Mouse (Mus musculus): ENCODE results near the gene 1700049E17Rik1. TPM values are rescaled to one million over a fixed set of nuclear protein-coding genes. Genes with fewer than 3 reads are reported as not detected.

Gene 1700049E17Rik1
- not detected in 2 replicates for polyA plus RNA-seq (2015; fragmentation: Nextera tagmentation; extraction: Ambion mirVana)

DNA sequence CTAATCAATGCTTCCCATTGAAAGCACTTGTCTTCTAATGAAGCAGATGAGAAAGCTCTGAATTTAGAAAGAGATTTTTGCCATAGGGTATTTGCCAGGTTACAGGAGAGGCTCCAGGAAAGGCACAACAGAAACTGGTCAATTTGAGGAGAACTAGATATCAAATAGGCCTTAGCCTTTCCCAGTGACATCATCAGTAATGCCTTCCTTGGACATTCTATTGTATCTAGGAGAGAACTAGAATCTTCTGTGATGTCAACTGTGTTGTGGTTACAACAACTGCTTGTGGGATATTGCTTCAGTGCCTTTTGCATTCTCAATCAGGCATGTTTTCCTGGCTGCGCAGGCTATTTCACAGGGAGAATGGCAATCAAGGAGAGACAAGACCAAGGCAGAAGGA lies at the start of gene 1700049E17Rik1:
TSS of gene 1700049E17Rik1 (plus strand) at position 301 of the 400 bp plus-strand sequence.

DNA sequence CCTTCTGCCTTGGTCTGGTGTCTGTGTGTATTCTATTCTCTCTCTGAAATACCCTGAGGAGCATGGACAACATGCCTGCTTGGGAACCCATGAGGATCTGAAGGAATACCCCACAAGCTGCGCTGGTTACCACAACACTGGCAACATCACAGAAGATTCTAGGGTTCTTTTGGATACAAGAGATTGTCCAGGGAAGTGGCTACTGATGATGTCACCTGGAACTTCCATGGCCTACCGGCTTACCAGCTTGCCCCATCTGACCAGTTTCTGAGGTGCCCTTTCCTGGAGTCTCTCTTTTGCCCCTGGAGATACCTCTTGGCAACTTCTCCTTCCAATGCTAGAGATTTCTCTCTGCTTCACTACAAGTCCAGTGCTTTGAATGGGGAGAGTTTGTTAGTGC lies 17.6 kb upstream of the 1700049E17Rik1 start, which contains the start of gene Gm7980:
TSS of gene Gm7980 (minus strand) at position 101 of the 400 bp plus-strand sequence.

DNA sequence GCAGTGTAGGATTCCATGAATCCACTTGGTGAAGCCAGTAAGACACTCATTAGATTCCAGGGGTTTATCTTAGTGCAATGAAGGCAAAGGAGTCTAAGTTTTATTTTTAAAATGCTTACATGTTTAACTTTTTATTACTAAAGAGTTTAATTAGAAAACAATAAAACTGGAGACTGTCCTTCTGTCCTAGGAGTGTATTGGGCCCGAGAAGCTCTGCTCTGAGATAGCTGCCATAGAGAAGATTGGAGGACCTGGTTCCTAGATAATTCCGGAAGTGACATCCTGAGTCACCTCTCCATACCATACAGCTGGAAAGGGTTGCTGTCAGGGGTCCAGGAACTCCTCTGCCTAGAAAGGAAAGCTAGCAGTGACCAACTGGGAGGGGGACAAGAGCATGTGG lies 18.9 kb downstream of the 1700049E17Rik1 start, which contains the start of gene 1700024B05Rik:
TSS of gene 1700024B05Rik (plus strand) at position 301 of the 400 bp plus-strand sequence.

DNA sequence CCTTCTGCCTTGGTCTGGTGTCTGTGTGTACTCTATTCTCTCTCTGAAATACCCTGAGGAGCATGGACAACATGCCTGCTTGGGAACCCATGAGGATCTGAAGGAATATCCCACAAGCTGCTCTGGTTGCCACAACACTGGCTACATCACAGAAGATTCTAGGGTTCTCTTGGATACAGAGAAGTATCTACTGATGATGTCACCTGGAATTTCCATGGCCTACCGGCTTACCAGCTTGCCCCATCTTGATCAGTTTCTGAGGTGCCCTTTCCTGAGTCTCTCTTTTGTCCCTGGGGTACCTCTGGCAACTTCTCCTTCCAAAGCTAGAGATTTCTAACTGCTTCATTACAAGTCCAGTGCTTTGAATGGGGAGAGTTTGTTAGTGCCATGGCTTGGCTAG lies 43.1 kb downstream of the 1700049E17Rik1 start, which contains the start of gene Gm6401:
TSS of gene Gm6401 (minus strand) at position 101 of the 400 bp plus-strand sequence.

Other genes with a start within 250 kb of the 1700049E17Rik1 start
- gene Gm8068, start 223.1 kb upstream of the 1700049E17Rik1 start, polyA plus RNA-seq (2015; fragmentation: Nextera tagmentation; extraction: Ambion mirVana) = not detected in 2 replicates
- not detected in 2 replicates for gene Gm7929, start 174.3 kb upstream of the 1700049E17Rik1 start, polyA plus RNA-seq (2015; fragmentation: Nextera tagmentation; extraction: Ambion mirVana)
- not detected in 2 replicates for gene Gm47189, start 152.5 kb upstream of the 1700049E17Rik1 start, polyA plus RNA-seq (2015; fragmentation: Nextera tagmentation; extraction: Ambion mirVana)
- gene Gm7980, start 17.7 kb upstream of the 1700049E17Rik1 start, polyA plus RNA-seq (2015; fragmentation: Nextera tagmentation; extraction: Ambion mirVana) = not detected in 2 replicates
- not detected in 2 replicates for gene 1700024B05Rik, start 19.0 kb downstream of the 1700049E17Rik1 start, polyA plus RNA-seq (2015; fragmentation: Nextera tagmentation; extraction: Ambion mirVana)
- not detected in 2 replicates for gene Gm6401, start 43.0 kb downstream of the 1700049E17Rik1 start, polyA plus RNA-seq (2015; fragmentation: Nextera tagmentation; extraction: Ambion mirVana)
- not detected in 2 replicates for gene Gm3543, start 58.4 kb downstream of the 1700049E17Rik1 start, polyA plus RNA-seq (2015; fragmentation: Nextera tagmentation; extraction: Ambion mirVana)
- not detected in 2 replicates for gene Gm7951, start 192.4 kb downstream of the 1700049E17Rik1 start, polyA plus RNA-seq (2015; fragmentation: Nextera tagmentation; extraction: Ambion mirVana)
- not detected in 2 replicates for gene Gm17027, start 237.7 kb downstream of the 1700049E17Rik1 start, polyA plus RNA-seq (2015; fragmentation: Nextera tagmentation; extraction: Ambion mirVana)